Mouse (Mus musculus) stomach, embryonic 14.5 days (tissue): Measurements from ENCODE around the gene Tnfsf11. TPM values are rescaled to one million over a fixed set of nuclear protein-coding genes. Genes with fewer than 3 reads are reported as not detected.

Source experiments
- ATAC-seq: fragments of 200-750 bp; cut with Nextera tagmentation; 2 replicates; pipeline ENCODE4 v1.8.0; 2017; ENCODE audit warnings: low read depth, moderate TSS enrichment; ENCODE audit not compliant: insufficient number of reproducible peaks, insufficient read depth, low FRiP score
- H3K27ac ChIP-seq: fragments of 300-500 bp; sonication (generic); 2 replicates; pipeline ENCODE4 v1.5.1; 2014; ENCODE audit warnings: mild to moderate bottlenecking, low read length, moderate library complexity, mixed read lengths
- H3K27me3 ChIP-seq: fragments of 300-500 bp; sonication (generic); 2 replicates; pipeline ENCODE4 v1.6.1; 2014; ENCODE audit warnings: low read length, control low read depth, mixed read lengths; ENCODE audit not compliant: control insufficient read depth, insufficient read depth
- H3K36me3 ChIP-seq: fragments of 300-500 bp; sonication (generic); 2 replicates; pipeline ENCODE4 v1.6.1; 2014; ENCODE audit warnings: mild to moderate bottlenecking, control low read depth, low read length, moderate library complexity, mixed read lengths; ENCODE audit not compliant: control insufficient read depth, insufficient read depth
- H3K4me1 ChIP-seq: fragments of 300-500 bp; sonication (generic); 2 replicates; pipeline ENCODE4 v1.6.1; 2014; ENCODE audit warnings: low read length, control low read depth, mixed read lengths; ENCODE audit not compliant: control insufficient read depth, insufficient read depth
- H3K4me2 ChIP-seq: fragments of 300-500 bp; sonication (generic); replicated peaks from 2 replicates; pipeline ENCODE4 v1.6.1; 2014; ENCODE audit warnings: low read depth, low read length, control low read depth
- H3K4me3 ChIP-seq: fragments of 300-500 bp; sonication (generic); 2 replicates; pipeline ENCODE4 v1.5.1; 2014; ENCODE audit warnings: low read depth, low read length, control low read depth
- H3K9ac ChIP-seq: fragments of 300-500 bp; sonication (generic); replicated peaks from 2 replicates; pipeline ENCODE4 v1.6.1; 2014; ENCODE audit warnings: low read depth, mild to moderate bottlenecking, control low read depth, low read length, moderate library complexity, mixed read lengths
- H3K9me3 ChIP-seq: fragments of 300-500 bp; sonication (generic); 2 replicates; pipeline ENCODE4 v1.6.1; 2016; ENCODE audit warnings: low read depth, low read length, control low read depth; ENCODE audit not compliant: control insufficient read depth
- WGBS: fragments of 180-500 bp; shearing (Covaris S2); extraction: QIAGEN DNeasy Blood & Tissue Kit; methylation state at CpG from one replicate; pipeline ENCODE4 v1.1.7; 2014; 5-methylcytosine and 5-hydroxymethylcytosine counted together
- microRNA-seq: library from miRNA; unstranded; fragments of <30 nt; microRNA quantifications from one replicate; pipeline ENCODE4, GENCODE M21; 2016
- polyA plus RNA-seq: library from polyadenylated mRNA; unstranded; fragments of >200 nt; fragmentation: Nextera tagmentation; extraction: Ambion mirVana; gene quantifications from 2 replicates; pipeline ENCODE4 v1.2.1, GENCODE M21; 2014

Gene Tnfsf11
- polyA plus RNA-seq, 1 experiment from 2014 or later = 0.25 TPM

- Histone ChIP-seq H3K4me1 (no peaks in the 10 kb centered on the region), H3K4me2 (no peak overlapping the region), H3K4me3 (no peak overlapping the region), H3K9ac (no peak overlapping the region), H3K27ac (no peak overlapping the region), H3K9me3 (no peaks in the 10 kb centered on the region), H3K36me3 (no peaks in the 10 kb centered on the region), H3K27me3 (no peaks in the 10 kb centered on the region)
- 91% methylated on average over 5 of the region's 5 CpGs for WGBS
- ATAC-seq = no peak
Measured at GRCm38 (mm10) chr14:78246601-78247000, 61.2 kb downstream of the Tnfsf11 start.

- Histone ChIP-seq H3K27ac (no peak overlapping the region), H3K9ac (no peak overlapping the region), H3K4me1 (no peaks in the 10 kb centered on the region), H3K9me3 (no peaks in the 10 kb centered on the region), H3K4me3 (no peak overlapping the region), H3K4me2 (no peak overlapping the region), H3K27me3 (no peaks in the 10 kb centered on the region), H3K36me3 (no peaks in the 10 kb centered on the region)
- no peak for ATAC-seq
- 28% methylated on average over 4 of the region's 4 CpGs for WGBS
Measured at GRCm38 (mm10) chr14:78244811-78245210, 63.0 kb downstream of the Tnfsf11 start.

GRCm38 (mm10) chr14:78239346-78239745, 68.5 kb downstream of the Tnfsf11 start:
- ATAC-seq = no peak
- H3K27me3 ChIP-seq = no peaks in the 10 kb centered on the region
- H3K4me3 ChIP-seq = no peak overlapping the region
- H3K4me2 ChIP-seq = no peak overlapping the region
- H3K27ac ChIP-seq = no peak overlapping the region
- H3K9ac ChIP-seq = no peak overlapping the region
- 86% methylated on average over 6 of the region's 6 CpGs for WGBS
- H3K4me1 ChIP-seq = 0 out of 2 replicates have a peak, but pooled peaks cover 3% of the 10 kb centered on the region
- no peaks in the 10 kb centered on the region for H3K36me3 ChIP-seq
- H3K9me3 ChIP-seq = no peaks in the 10 kb centered on the region

GRCm38 (mm10) chr14:78237238-78237637, 70.6 kb downstream of the Tnfsf11 start:
- Histone ChIP-seq H3K9ac (no peak overlapping the region), H3K4me1 (0 out of 2 replicates have a peak, but pooled peaks cover 3% of the 10 kb centered on the region), H3K4me3 (no peak overlapping the region), H3K27ac (no peak overlapping the region), H3K27me3 (no peaks in the 10 kb centered on the region), H3K36me3 (no peaks in the 10 kb centered on the region), H3K4me2 (no peak overlapping the region), H3K9me3 (no peaks in the 10 kb centered on the region)
- ATAC-seq = no peak
- WGBS = 65% methylated on average over 6 of the region's 6 CpGs

- Histone ChIP-seq H3K4me2 (no peak overlapping the region), H3K9me3 (no peaks in the 10 kb centered on the region), H3K4me3 (no peak overlapping the region), H3K27ac (no peak overlapping the region), H3K4me1 (0 out of 2 replicates have a peak, but pooled peaks cover 3% of the 10 kb centered on the region), H3K9ac (no peak overlapping the region), H3K27me3 (no peaks in the 10 kb centered on the region), H3K36me3 (no peaks in the 10 kb centered on the region)
- ATAC-seq = no peak
- WGBS = 56% methylated on average over 4 of the region's 4 CpGs
Measured at GRCm38 (mm10) chr14:78236144-78236543, 71.7 kb downstream of the Tnfsf11 start.

GRCm38 (mm10) chr14:78235296-78235695, 72.5 kb downstream of the Tnfsf11 start:
- no peaks in the 10 kb centered on the region for H3K36me3 ChIP-seq
- no peak overlapping the region for H3K4me2 ChIP-seq
- H3K27me3 ChIP-seq = no peaks in the 10 kb centered on the region
- H3K27ac ChIP-seq = no peak overlapping the region
- H3K9ac ChIP-seq = no peak overlapping the region
- 0 out of 2 replicates have a peak, but pooled peaks cover 3% of the 10 kb centered on the region for H3K4me1 ChIP-seq
- ATAC-seq = no peak
- no peaks in the 10 kb centered on the region for H3K9me3 ChIP-seq
- H3K4me3 ChIP-seq = no peak overlapping the region
- WGBS = 56% methylated on average over 3 of the region's 3 CpGs

GRCm38 (mm10) chr14:78229012-78229411, 78.8 kb downstream of the Tnfsf11 start:
- Histone ChIP-seq H3K4me2 (no peak overlapping the region), H3K27me3 (no peaks in the 10 kb centered on the region), H3K4me1 (no peaks in the 10 kb centered on the region), H3K4me3 (no peak overlapping the region), H3K9me3 (no peaks in the 10 kb centered on the region), H3K9ac (no peak overlapping the region), H3K36me3 (no peaks in the 10 kb centered on the region), H3K27ac (no peak overlapping the region)
- ATAC-seq = no peak
- WGBS = 63% methylated on average over 4 of the region's 4 CpGs

Small RNA genes lying within 50 kb of the gene (microRNA-seq; reads per million reads assigned to microRNA genes)
- not detected for gene Gm23652

Other genes with a start within 250 kb of the Tnfsf11 start
- gene Fam216b, start 219.0 kb downstream of the Tnfsf11 start, polyA plus RNA-seq = not detected in 2 replicates
- 19.0 and 20.5 TPM in 2 replicates for gene Akap11, start 228.8 kb upstream of the Tnfsf11 start, polyA plus RNA-seq